Mouse (Mus musculus) granulocyte monocyte progenitor cell, adult 5-6 weeks (primary cell): ENCODE measurements around the gene Rpa1. TPM values are rescaled to one million over a fixed set of nuclear protein-coding genes. Genes with fewer than 3 reads are reported as not detected.

Experiments used
- ATAC-seq: replicated peaks from 2 replicates; pipeline ENCODE4 v1.8.0; 2016; ENCODE audit warnings: mild to moderate bottlenecking, moderate TSS enrichment, inconsistent platforms; ENCODE audit not compliant: poor library complexity, severe bottlenecking
- total RNA-seq, 2 experiments: library from RNA; stranded (forward) in 1 of 2; stranded (reverse) in 1 of 2; fragments of 200-712, 200-1000 nt in 1 of 2; fragments of >200 nt in 1 of 2; fragmentation: Nextera tagmentation in 1 of 2; gene quantifications; 2 replicates each; pipeline ENCODE4 v1.2.3; 2014 to 2017

Rpa1 gene
- total RNA-seq, 2 experiments from 2014 or later = 86.4 to 200 TPM

- ATAC-seq = no peak
Measured at GRCm38 (mm10) chr11:75265545-75265944, 82.6 kb downstream of the Rpa1 start.

DNA sequence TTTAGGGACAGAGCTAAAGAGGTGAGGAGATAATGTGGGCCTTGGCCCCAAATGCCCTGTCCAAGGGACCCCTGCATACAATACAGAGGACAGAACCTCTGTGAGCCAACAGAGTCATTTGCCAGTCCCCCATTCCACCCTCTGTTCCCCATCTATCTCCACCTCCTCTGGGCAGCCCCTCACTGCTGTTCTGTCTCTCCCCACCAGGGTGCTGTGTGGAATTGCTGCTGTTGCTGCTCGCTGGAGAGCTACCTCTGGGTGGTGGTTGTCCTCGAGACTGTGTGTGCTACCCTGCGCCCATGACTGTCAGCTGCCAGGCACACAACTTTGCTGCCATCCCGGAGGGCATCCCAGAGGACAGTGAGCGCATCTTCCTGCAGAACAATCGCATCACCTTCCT, 83.6 kb downstream of the Rpa1 start:
- ATAC-seq = no peak

GRCm38 (mm10) chr11:75263964-75264312, 84.2 kb downstream of the Rpa1 start:
- ATAC-seq = no peak

- no peak for ATAC-seq
Measured at GRCm38 (mm10) chr11:75263274-75263963, 84.7 kb downstream of the Rpa1 start.

GRCm38 (mm10) chr11:75262791-75263190, 85.3 kb downstream of the Rpa1 start:
- no peak for ATAC-seq

- no peak for ATAC-seq
Measured at GRCm38 (mm10) chr11:75262181-75262580, 85.9 kb downstream of the Rpa1 start.

DNA sequence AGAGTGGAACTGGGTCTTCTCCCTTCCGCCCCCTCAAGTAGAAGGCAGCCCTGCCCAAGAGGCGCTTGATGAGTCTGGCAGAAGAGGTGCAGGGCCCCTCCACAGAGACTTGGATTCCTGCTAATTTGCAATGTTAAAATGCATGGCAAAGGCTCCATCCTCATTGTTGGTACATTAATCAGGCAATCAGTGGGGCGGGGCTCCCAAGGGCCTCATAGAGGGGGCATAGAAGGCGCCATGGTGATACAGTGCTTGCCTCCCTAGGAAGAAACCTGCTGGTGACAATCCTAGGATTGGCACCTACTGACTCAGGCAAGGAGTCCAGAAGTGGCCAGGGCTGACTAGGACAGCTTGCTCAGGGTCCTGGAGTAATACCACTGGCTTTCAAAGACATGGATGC, 86.4 kb downstream of the Rpa1 start:
- no peak for ATAC-seq

- no peak for ATAC-seq
Measured at GRCm38 (mm10) chr11:75261016-75261415, 87.1 kb downstream of the Rpa1 start.

- no peak for ATAC-seq
Measured at GRCm38 (mm10) chr11:75259996-75260561, 88.0 kb downstream of the Rpa1 start.

DNA sequence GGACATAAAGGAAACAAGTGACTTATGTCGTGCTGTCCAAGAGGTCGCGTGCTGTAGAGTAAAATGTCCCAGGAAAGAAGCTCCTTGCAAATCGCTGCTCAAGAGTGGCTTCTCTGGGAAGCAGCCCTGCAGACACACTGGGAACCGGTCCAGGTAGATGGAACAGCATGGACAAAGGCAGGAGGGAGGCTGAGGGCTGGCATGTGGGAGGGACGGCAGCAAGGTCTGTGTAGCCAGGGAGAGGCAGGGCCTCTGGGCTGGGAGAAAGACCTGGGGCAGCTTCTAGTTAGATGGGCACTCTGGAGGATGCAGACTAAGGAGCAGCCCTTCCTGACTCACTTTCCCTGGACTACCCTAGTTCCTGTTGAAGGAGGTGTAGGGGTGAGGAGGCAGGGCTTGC, 88.7 kb downstream of the Rpa1 start:
- ATAC-seq = no peak

DNA sequence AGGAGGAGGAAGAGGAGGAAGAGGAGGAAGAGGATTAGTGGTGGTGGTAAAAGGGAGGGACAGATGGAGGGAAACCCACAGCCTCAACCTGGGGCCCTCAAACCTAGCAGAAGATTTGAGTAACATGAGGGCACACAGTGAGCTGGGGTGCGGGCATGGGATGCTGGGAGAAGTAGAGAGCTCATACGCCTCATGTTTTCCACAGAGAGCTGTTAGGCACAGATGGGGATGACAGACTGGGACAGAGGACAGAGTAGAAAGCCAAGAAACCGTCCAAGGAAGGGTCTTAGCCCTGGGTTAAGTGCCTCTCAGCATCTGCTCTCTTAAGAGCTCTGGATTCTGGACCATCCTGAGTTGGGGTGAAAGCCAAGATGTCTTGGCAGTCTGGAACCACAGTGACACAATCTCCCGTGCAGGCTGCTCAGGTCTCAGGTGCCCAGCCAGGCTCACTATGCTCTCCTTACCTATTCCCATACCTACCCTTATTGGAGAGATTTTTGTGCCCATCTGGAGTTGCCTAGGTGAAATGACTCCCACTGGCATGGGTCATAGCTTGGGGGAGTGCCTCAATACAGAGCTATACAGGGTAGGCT, 91.0 kb downstream of the Rpa1 start:
- ATAC-seq = no peak

DNA sequence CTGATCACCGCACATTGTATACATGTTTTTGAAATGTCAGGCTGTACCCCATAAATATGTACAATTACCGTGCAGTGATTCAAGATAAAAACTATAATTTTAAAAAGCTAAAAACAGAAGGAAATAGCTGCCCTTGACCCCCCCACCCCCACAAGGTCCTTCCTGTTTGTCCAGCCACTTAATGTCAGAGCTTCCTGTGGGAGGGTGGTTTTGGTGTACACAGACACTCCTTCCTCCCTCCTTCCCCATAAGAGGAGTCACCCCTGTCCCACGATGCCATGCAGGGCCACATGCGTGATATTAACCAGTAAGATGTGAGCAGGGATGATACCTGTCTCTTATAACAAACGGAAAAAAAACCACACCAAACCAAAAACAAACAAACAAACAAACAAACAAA, 92.8 kb downstream of the Rpa1 start:
- peak; percentile 86 for ATAC-seq

- peak; percentile 81 for ATAC-seq
Measured at GRCm38 (mm10) chr11:75254252-75254912, 93.7 kb downstream of the Rpa1 start.

- ATAC-seq = no peak
Measured at GRCm38 (mm10) chr11:75251557-75252070, 96.5 kb downstream of the Rpa1 start.

DNA sequence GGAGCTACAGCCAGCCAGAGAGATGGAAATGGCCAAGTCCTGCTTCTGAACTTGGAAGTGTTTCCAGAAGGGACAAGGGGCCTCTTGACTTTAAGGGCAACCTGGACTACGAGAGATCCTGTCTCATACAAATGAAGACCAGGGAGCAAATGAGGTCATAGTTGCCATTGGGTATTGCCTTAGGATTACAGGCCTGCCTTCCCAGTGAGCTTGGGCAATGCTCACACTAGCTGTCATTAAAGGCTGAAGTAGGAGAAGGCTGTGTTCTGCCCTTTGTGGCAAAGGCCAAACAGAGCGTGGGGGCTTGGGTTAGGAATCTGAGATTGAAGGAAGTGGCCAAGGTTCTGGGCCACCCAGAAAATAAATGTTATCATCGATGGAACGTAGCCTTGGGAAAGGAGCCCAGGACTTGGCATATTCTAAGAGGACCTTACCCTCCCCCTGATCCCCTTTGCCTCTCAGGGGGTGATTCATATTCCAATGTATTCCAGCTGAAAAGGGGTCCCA, 97.1 kb downstream of the Rpa1 start:
- no peak for ATAC-seq

- ATAC-seq = no peak
Measured at GRCm38 (mm10) chr11:75249588-75249987, 98.5 kb downstream of the Rpa1 start.

Other genes starting within 250 kb of the Rpa1 start
- not detected in 2 replicates for gene Hic1, start 178.8 kb downstream of the Rpa1 start, total RNA-seq (2014; fragmentation: Nextera tagmentation)
- not detected in 2 replicates for gene Hic1, start 178.8 kb downstream of the Rpa1 start, total RNA-seq (2017)
- 17.1 and 20.1 TPM in 2 replicates for gene Ovca2, start 169.5 kb downstream of the Rpa1 start, total RNA-seq (2014; fragmentation: Nextera tagmentation)
- gene Ovca2, start 169.5 kb downstream of the Rpa1 start, total RNA-seq (2017) = 16.1 and 16.4 TPM in 2 replicates
- 7.6 and 17.1 TPM in 2 replicates for gene Dph1, start 157.1 kb downstream of the Rpa1 start, total RNA-seq (2014; fragmentation: Nextera tagmentation)
- 8.9 and 10.6 TPM in 2 replicates for gene Dph1, start 157.1 kb downstream of the Rpa1 start, total RNA-seq (2017)
- gene Rtn4rl1, start 154.5 kb downstream of the Rpa1 start, total RNA-seq (2014; fragmentation: Nextera tagmentation) = 0.37 and 1.0 TPM in 2 replicates
- gene Rtn4rl1, start 154.5 kb downstream of the Rpa1 start, total RNA-seq (2017) = 0.15 TPM in 1 of 2 replicates, not detected in the other
- 11.7 and 12.6 TPM in 2 replicates for gene Smyd4, start 109 bp upstream of the Rpa1 start, total RNA-seq (2014; fragmentation: Nextera tagmentation)
- gene Smyd4, start 109 bp upstream of the Rpa1 start, total RNA-seq (2017) = 11.2 and 12.3 TPM in 2 replicates
- 117 and 157 TPM in 2 replicates for gene Serpinf1, start 74.4 kb upstream of the Rpa1 start, total RNA-seq (2014; fragmentation: Nextera tagmentation)
- gene Serpinf1, start 74.4 kb upstream of the Rpa1 start, total RNA-seq (2017) = 77.7 and 84.8 TPM in 2 replicates
- not detected in 2 replicates for gene Serpinf2, start 91.3 kb upstream of the Rpa1 start, total RNA-seq (2014; fragmentation: Nextera tagmentation)
- not detected in 2 replicates for gene Serpinf2, start 91.3 kb upstream of the Rpa1 start, total RNA-seq (2017)
- gene Wdr81, start 106.4 kb upstream of the Rpa1 start, total RNA-seq (2014; fragmentation: Nextera tagmentation) = 10.2 and 15.6 TPM in 2 replicates
- 4.4 and 5.1 TPM in 2 replicates for gene Wdr81, start 106.4 kb upstream of the Rpa1 start, total RNA-seq (2017)
- gene Tlcd2, start 113.4 kb upstream of the Rpa1 start, total RNA-seq (2014; fragmentation: Nextera tagmentation) = 12.1 and 30.0 TPM in 2 replicates
- 14.1 and 23.2 TPM in 2 replicates for gene Tlcd2, start 113.4 kb upstream of the Rpa1 start, total RNA-seq (2017)
- 154 and 174 TPM in 2 replicates for gene Prpf8, start 138.5 kb upstream of the Rpa1 start, total RNA-seq (2014; fragmentation: Nextera tagmentation)
- 115 and 127 TPM in 2 replicates for gene Prpf8, start 138.5 kb upstream of the Rpa1 start, total RNA-seq (2017)
- 0.17 TPM in 1 of 2 replicates, not detected in the other for gene Rilp, start 161.8 kb upstream of the Rpa1 start, total RNA-seq (2014; fragmentation: Nextera tagmentation)
- gene Rilp, start 161.8 kb upstream of the Rpa1 start, total RNA-seq (2017) = 0.22 TPM in 1 of 2 replicates, not detected in the other
- gene Scarf1, start 165.2 kb upstream of the Rpa1 start, total RNA-seq (2014; fragmentation: Nextera tagmentation) = 2.0 and 3.8 TPM in 2 replicates
- gene Scarf1, start 165.2 kb upstream of the Rpa1 start, total RNA-seq (2017) = 2.3 and 3.4 TPM in 2 replicates
- gene Slc43a2, start 183.4 kb upstream of the Rpa1 start, total RNA-seq (2014; fragmentation: Nextera tagmentation) = 12.7 and 20.1 TPM in 2 replicates
- gene Slc43a2, start 183.4 kb upstream of the Rpa1 start, total RNA-seq (2017) = 6.2 and 7.3 TPM in 2 replicates
- 141 and 143 TPM in 2 replicates for gene Pitpna, start 239.8 kb upstream of the Rpa1 start, total RNA-seq (2014; fragmentation: Nextera tagmentation)
- 58.0 and 74.5 TPM in 2 replicates for gene Pitpna, start 239.8 kb upstream of the Rpa1 start, total RNA-seq (2017)